Mouse (Mus musculus): ENCODE measurements around the gene Pde7b. TPM values are rescaled to one million over a fixed set of nuclear protein-coding genes. Genes with fewer than 3 reads are reported as not detected.

The Pde7b gene
- polyA plus RNA-seq (2014; fragmentation: Nextera tagmentation; extraction: Ambion mirVana): 3.3 and 5.2 TPM in 2 replicates

DNA sequence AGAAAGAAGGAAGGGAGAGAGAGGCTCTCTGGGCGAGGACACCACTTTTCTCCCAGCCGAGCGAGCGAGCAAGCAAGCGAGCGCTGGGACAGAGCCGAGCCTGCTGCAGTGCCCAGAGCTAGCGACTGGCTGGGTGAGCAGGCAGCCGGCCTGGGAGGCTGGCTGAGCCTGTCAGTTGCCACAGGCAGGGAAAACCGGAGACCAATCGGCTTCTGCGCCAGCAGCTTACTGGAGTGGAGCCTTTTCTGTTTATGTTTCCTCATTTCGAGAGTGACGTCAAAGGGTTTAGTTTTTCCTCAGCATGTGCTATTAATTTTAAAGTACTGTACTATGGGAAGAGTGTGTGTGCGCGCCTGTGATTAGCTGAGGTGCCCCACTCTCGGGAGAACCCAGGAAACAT, at the start of gene Pde7b:
Gene Pde7b (minus strand): TSS at position 173 of the 400 bp plus-strand sequence.
- Histone ChIP-seq H3K4me2 (replicated peaks; ENCODE audit: low read depth, low read length) (peak within 1 kb of the TSS; percentile 64), H3K4me3 (ENCODE audit: low read length) (peak within 1 kb of the TSS; percentile 34), H3K27me3 (ENCODE audit: control insufficient read depth, insufficient read depth, low read length) (no peaks in the 10 kb centered on the region), H3K27ac (ENCODE audit: low read depth, low read length) (no peak within 1 kb of the TSS), H3K9me3 (ENCODE audit: control insufficient read depth, low read length) (no peaks in the 10 kb centered on the region), H3K9ac (ENCODE audit: low read depth, low read length) (peak within 1 kb of the TSS; percentile 34), H3K4me1 (ENCODE audit: control insufficient read depth, insufficient read depth, low read length) (peaks cover 22% of the 10 kb centered on the region), H3K36me3 (ENCODE audit: control insufficient read depth, insufficient read depth, low read length) (no peaks in the 10 kb centered on the region)
- ATAC-seq (ENCODE audit: low FRiP score, low TSS enrichment): peak; percentile 93
- WGBS: 10% methylated on average over 17 of the region's 17 CpGs

DNA sequence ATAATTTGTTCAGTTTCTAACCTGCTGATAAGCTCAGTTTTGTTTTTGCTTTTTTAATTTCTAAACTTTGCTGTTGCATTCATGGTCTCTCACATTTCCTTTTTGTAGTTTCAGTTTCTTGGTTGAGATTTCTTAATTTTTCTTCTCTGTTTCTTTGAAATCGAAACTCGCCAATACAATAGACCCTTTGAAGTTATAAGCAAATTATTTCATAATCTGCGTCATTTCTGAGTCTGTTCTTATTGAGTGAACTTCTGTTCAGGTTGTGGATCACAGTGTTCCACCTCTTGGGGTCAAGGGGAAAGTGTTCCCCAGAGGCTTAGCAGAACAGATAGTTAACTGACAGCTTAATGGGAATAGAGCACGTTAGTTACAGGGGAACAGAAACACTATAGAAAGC, 47.2 kb upstream of the Pde7b start:
- no peak overlapping the region for H3K9ac ChIP-seq (ENCODE audit: low read depth, low read length)
- no peaks in the 10 kb centered on the region for H3K36me3 ChIP-seq (ENCODE audit: control insufficient read depth, insufficient read depth, low read length)
- H3K9me3 ChIP-seq (ENCODE audit: control insufficient read depth, low read length): no peaks in the 10 kb centered on the region
- no peaks in the 10 kb centered on the region for H3K4me1 ChIP-seq (ENCODE audit: control insufficient read depth, insufficient read depth, low read length)
- ATAC-seq (ENCODE audit: low FRiP score, low TSS enrichment): no peak
- H3K27ac ChIP-seq (ENCODE audit: low read depth, low read length): no peak overlapping the region
- 65% methylated on average over 4 of the region's 4 CpGs for WGBS
- H3K27me3 ChIP-seq (ENCODE audit: control insufficient read depth, insufficient read depth, low read length): no peaks in the 10 kb centered on the region
- no peak overlapping the region for H3K4me3 ChIP-seq (ENCODE audit: low read length)
- H3K4me2 ChIP-seq (replicated peaks; ENCODE audit: low read depth, low read length): no peak overlapping the region

- Histone ChIP-seq H3K4me3 (ENCODE audit: low read length) (no peak overlapping the region), H3K27me3 (ENCODE audit: control insufficient read depth, insufficient read depth, low read length) (no peaks in the 10 kb centered on the region)
- 87% methylated on average over 2 of the region's 2 CpGs for WGBS
These were observed 45.6 kb upstream of the Pde7b start for GRCm38 (mm10) chr10:20770418-20770888.

GRCm38 (mm10) chr10:20769557-20770417, 44.9 kb upstream of the Pde7b start:
- Histone ChIP-seq H3K9ac (ENCODE audit: low read depth, low read length) (no peak overlapping the region), H3K9me3 (ENCODE audit: control insufficient read depth, low read length) (no peaks in the 10 kb centered on the region), H3K27ac (ENCODE audit: low read depth, low read length) (no peak overlapping the region), H3K4me3 (ENCODE audit: low read length) (no peak overlapping the region), H3K4me1 (ENCODE audit: control insufficient read depth, insufficient read depth, low read length) (no peaks in the 10 kb centered on the region), H3K27me3 (ENCODE audit: control insufficient read depth, insufficient read depth, low read length) (no peaks in the 10 kb centered on the region), H3K36me3 (ENCODE audit: control insufficient read depth, insufficient read depth, low read length) (no peaks in the 10 kb centered on the region), H3K4me2 (replicated peaks; ENCODE audit: low read depth, low read length) (no peak overlapping the region)
- ATAC-seq (ENCODE audit: low FRiP score, low TSS enrichment): no peak
- 70% methylated on average over 7 of the region's 7 CpGs for WGBS

More at GRCm38 (mm10) chr10:20770418-20770888, 45.6 kb upstream of the Pde7b start:
- no peak overlapping the region for H3K4me2 ChIP-seq (replicated peaks; ENCODE audit: low read depth, low read length)
- no peaks in the 10 kb centered on the region for H3K36me3 ChIP-seq (ENCODE audit: control insufficient read depth, insufficient read depth, low read length)
- no peak for ATAC-seq (ENCODE audit: low FRiP score, low TSS enrichment)
- no peak overlapping the region for H3K9ac ChIP-seq (ENCODE audit: low read depth, low read length)
- no peaks in the 10 kb centered on the region for H3K4me1 ChIP-seq (ENCODE audit: control insufficient read depth, insufficient read depth, low read length)
- no peaks in the 10 kb centered on the region for H3K9me3 ChIP-seq (ENCODE audit: control insufficient read depth, low read length)
- no peak overlapping the region for H3K27ac ChIP-seq (ENCODE audit: low read depth, low read length)

GRCm38 (mm10) chr10:20764352-20764751, 39.5 kb upstream of the Pde7b start:
- Histone ChIP-seq H3K36me3 (ENCODE audit: control insufficient read depth, insufficient read depth, low read length) (no peaks in the 10 kb centered on the region), H3K4me2 (replicated peaks; ENCODE audit: low read depth, low read length) (no peak overlapping the region), H3K4me3 (ENCODE audit: low read length) (no peak overlapping the region), H3K27me3 (ENCODE audit: control insufficient read depth, insufficient read depth, low read length) (no peaks in the 10 kb centered on the region), H3K4me1 (ENCODE audit: control insufficient read depth, insufficient read depth, low read length) (no peaks in the 10 kb centered on the region), H3K27ac (ENCODE audit: low read depth, low read length) (no peak overlapping the region), H3K9ac (ENCODE audit: low read depth, low read length) (no peak overlapping the region), H3K9me3 (ENCODE audit: control insufficient read depth, low read length) (no peaks in the 10 kb centered on the region)
- ATAC-seq (ENCODE audit: low FRiP score, low TSS enrichment): no peak
- WGBS: 68% methylated on average over 3 of the region's 3 CpGs

DNA sequence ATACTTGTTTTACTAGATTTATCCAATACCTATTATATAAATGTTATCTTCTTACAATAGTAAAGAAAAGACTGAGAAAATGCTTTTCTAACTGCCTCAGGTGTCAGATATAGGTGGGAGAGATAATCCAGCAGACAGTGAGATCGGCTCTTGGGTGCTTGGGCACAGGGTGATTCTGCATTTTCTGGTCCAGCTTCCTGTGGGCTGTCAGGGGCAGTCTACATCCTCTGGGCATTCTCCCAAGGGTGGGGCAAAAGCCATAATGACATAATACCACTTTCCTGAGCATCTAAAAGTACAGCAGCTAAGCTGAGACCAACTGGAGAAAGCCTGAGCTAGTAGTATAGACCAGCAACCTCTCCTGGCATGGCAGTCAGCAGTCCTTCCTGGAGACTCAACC, 34.1 kb upstream of the Pde7b start:
- no peak for ATAC-seq (ENCODE audit: low FRiP score, low TSS enrichment)
- Histone ChIP-seq H3K4me2 (replicated peaks; ENCODE audit: low read depth, low read length) (no peak overlapping the region), H3K4me1 (ENCODE audit: control insufficient read depth, insufficient read depth, low read length) (no peaks in the 10 kb centered on the region), H3K27ac (ENCODE audit: low read depth, low read length) (no peak overlapping the region), H3K9ac (ENCODE audit: low read depth, low read length) (no peak overlapping the region), H3K36me3 (ENCODE audit: control insufficient read depth, insufficient read depth, low read length) (no peaks in the 10 kb centered on the region), H3K4me3 (ENCODE audit: low read length) (no peak overlapping the region), H3K9me3 (ENCODE audit: control insufficient read depth, low read length) (no peaks in the 10 kb centered on the region), H3K27me3 (ENCODE audit: control insufficient read depth, insufficient read depth, low read length) (no peaks in the 10 kb centered on the region)
- WGBS: 91% methylated on average over 1 of the region's 1 CpGs

GRCm38 (mm10) chr10:20758259-20758658, 33.4 kb upstream of the Pde7b start:
- H3K4me2 ChIP-seq (replicated peaks; ENCODE audit: low read depth, low read length): no peak overlapping the region
- no peaks in the 10 kb centered on the region for H3K36me3 ChIP-seq (ENCODE audit: control insufficient read depth, insufficient read depth, low read length)
- H3K4me3 ChIP-seq (ENCODE audit: low read length): no peak overlapping the region
- no peak for ATAC-seq (ENCODE audit: low FRiP score, low TSS enrichment)
- no peaks in the 10 kb centered on the region for H3K27me3 ChIP-seq (ENCODE audit: control insufficient read depth, insufficient read depth, low read length)
- H3K27ac ChIP-seq (ENCODE audit: low read depth, low read length): no peak overlapping the region
- WGBS: 86% methylated on average over 6 of the region's 6 CpGs
- H3K4me1 ChIP-seq (ENCODE audit: control insufficient read depth, insufficient read depth, low read length): no peaks in the 10 kb centered on the region
- H3K9ac ChIP-seq (ENCODE audit: low read depth, low read length): no peak overlapping the region
- no peaks in the 10 kb centered on the region for H3K9me3 ChIP-seq (ENCODE audit: control insufficient read depth, low read length)

DNA sequence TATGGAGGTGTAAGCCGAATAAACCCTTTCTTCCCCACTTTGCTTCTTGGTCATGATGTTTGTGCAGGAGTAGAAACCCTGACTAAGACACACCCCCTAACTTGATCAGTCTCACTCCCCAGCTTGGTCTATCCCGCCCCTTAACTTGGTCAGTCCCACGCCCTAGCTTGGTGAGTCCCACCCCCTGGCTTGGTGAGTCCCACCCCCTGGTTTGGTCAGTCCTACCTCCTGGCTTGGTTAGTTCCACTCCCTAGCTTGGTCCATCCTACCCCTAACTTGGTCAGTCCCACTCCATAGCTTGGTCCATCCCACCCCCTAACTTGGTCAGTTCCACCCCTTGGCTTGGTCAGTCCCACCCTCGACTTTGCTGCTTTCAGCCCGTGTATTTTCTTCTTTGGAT, 31.3 kb upstream of the Pde7b start:
- Histone ChIP-seq H3K36me3 (ENCODE audit: control insufficient read depth, insufficient read depth, low read length) (no peaks in the 10 kb centered on the region), H3K27me3 (ENCODE audit: control insufficient read depth, insufficient read depth, low read length) (no peaks in the 10 kb centered on the region), H3K9ac (ENCODE audit: low read depth, low read length) (no peak overlapping the region), H3K4me2 (replicated peaks; ENCODE audit: low read depth, low read length) (no peak overlapping the region), H3K9me3 (ENCODE audit: control insufficient read depth, low read length) (no peaks in the 10 kb centered on the region), H3K4me3 (ENCODE audit: low read length) (no peak overlapping the region), H3K4me1 (ENCODE audit: control insufficient read depth, insufficient read depth, low read length) (no peaks in the 10 kb centered on the region), H3K27ac (ENCODE audit: low read depth, low read length) (no peak overlapping the region)
- no peak for ATAC-seq (ENCODE audit: low FRiP score, low TSS enrichment)
- WGBS: 97% methylated on average over 5 of the region's 5 CpGs

DNA sequence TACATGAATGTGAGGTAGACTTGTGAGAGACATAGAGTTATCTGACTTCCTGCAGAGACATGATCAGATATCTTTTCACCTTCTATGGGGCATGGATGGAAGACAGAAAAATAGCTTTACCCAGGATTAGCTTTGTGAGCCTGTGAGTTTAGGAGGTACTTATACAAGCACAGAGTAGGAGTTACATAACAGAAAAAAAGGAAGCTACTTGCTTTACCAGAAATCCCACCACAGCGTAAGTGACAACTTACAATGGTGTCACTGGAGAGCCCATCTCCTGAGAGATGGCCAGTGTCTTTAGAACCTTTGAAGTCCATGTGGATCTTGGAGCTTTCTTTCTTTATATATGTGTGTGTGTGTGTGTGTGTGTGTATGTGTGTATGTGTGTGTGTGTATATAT, 28.0 kb upstream of the Pde7b start:
- no peak for ATAC-seq (ENCODE audit: low FRiP score, low TSS enrichment)
- Histone ChIP-seq H3K4me2 (replicated peaks; ENCODE audit: low read depth, low read length) (no peak overlapping the region), H3K9me3 (ENCODE audit: control insufficient read depth, low read length) (no peaks in the 10 kb centered on the region), H3K4me1 (ENCODE audit: control insufficient read depth, insufficient read depth, low read length) (no peaks in the 10 kb centered on the region), H3K36me3 (ENCODE audit: control insufficient read depth, insufficient read depth, low read length) (no peaks in the 10 kb centered on the region), H3K9ac (ENCODE audit: low read depth, low read length) (no peak overlapping the region), H3K4me3 (ENCODE audit: low read length) (no peak overlapping the region), H3K27ac (ENCODE audit: low read depth, low read length) (no peak overlapping the region), H3K27me3 (ENCODE audit: control insufficient read depth, insufficient read depth, low read length) (no peaks in the 10 kb centered on the region)
- 94% methylated on average over 1 of the region's 1 CpGs for WGBS

All from kidney, embryonic 14.5 days (tissue).